Mouse (Mus musculus) stomach, embryonic 16.5 days (tissue): ENCODE data around the gene Ttc16. TPM values are rescaled to one million over a fixed set of nuclear protein-coding genes. Genes with fewer than 3 reads are reported as not detected.

Source experiments
- ATAC-seq: fragments of 200-750 bp; cut with Nextera tagmentation; 2 replicates; pipeline ENCODE4 v1.8.0; 2017; ENCODE audit warnings: moderate number of reproducible peaks, moderate TSS enrichment; ENCODE audit not compliant: insufficient read depth, low FRiP score
- H3K27ac ChIP-seq: fragments of 300-500 bp; sonication (generic); 2 replicates; pipeline ENCODE4 v1.5.1; 2014; ENCODE audit warnings: low read length
- H3K27me3 ChIP-seq: fragments of 300-500 bp; sonication (generic); 2 replicates; pipeline ENCODE4 v1.6.1; 2014; ENCODE audit warnings: low read length, control low read depth, mixed read lengths; ENCODE audit not compliant: control insufficient read depth, insufficient read depth
- H3K36me3 ChIP-seq: fragments of 300-500 bp; sonication (generic); 2 replicates; pipeline ENCODE4 v1.6.1; 2014; ENCODE audit warnings: low read length; ENCODE audit not compliant: control insufficient read depth, insufficient read depth
- H3K4me1 ChIP-seq: fragments of 300-500 bp; sonication (generic); 2 replicates; pipeline ENCODE4 v1.6.1; 2014; ENCODE audit warnings: low read length, control low read depth, mixed read lengths; ENCODE audit not compliant: control insufficient read depth, insufficient read depth
- H3K4me2 ChIP-seq: fragments of 300-500 bp; sonication (generic); 2 replicates; pipeline ENCODE4 v1.6.1; 2014; ENCODE audit warnings: low read depth, low read length, mixed read lengths
- H3K4me3 ChIP-seq: fragments of 300-500 bp; sonication (generic); replicated peaks from 2 replicates; pipeline ENCODE4 v1.5.1; 2014; ENCODE audit warnings: mild to moderate bottlenecking, low read length
- H3K9ac ChIP-seq: fragments of 300-500 bp; sonication (generic); 2 replicates; pipeline ENCODE4 v1.6.1; 2014; ENCODE audit warnings: low read length
- H3K9me3 ChIP-seq: fragments of 300-500 bp; sonication (generic); replicated peaks from 2 replicates; pipeline ENCODE4 v1.6.1; 2016; ENCODE audit warnings: low read length, control low read depth; ENCODE audit not compliant: control insufficient read depth
- WGBS: fragments of 180-500 bp; shearing (Covaris S2); extraction: QIAGEN DNeasy Blood & Tissue Kit; methylation state at CpG from one replicate; pipeline ENCODE4 v1.1.7; 2014; 5-methylcytosine and 5-hydroxymethylcytosine counted together
- polyA plus RNA-seq: library from polyadenylated mRNA; unstranded; fragments of >200 nt; fragmentation: Nextera tagmentation; extraction: Ambion mirVana; gene quantifications from 2 replicates; pipeline ENCODE4 v1.2.1, GENCODE M21; 2015

The Ttc16 gene
- polyA plus RNA-seq, 1 experiment from 2014 or later, result 0.21 TPM

DNA sequence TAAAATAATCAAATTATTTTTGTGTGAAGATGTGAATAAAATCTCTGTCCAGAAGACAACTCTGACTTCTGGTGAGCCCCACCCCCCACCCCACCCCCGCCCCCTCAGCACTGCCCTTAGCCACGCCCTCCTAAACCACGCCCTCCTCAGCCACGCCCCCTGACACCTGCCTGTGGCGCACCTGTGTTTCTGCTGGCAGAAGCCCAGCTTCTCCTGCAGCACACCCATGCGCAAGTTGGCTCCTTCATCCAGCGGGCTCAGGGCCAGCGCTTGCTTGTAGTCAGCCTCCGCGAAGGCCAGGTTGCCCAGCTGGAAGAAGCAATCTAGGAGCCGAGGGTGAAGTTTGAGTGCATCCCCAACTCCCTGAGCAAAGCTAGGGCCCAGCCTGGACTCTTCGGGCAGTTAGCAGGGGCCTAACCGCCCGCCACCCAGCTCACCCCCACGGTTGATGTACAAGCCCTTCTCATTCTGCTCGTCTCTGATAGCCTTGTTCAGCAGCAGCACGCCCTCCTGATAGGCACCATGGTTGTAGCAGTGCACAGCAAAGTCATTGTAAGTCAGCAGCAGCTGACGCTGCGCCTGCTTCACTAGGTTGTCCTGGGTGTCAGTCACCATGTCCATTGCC is 6.7 kb downstream of the Ttc16 start:
- 43% methylated on average over 19 of the region's 19 CpGs for WGBS
- Histone ChIP-seq H3K9me3 (no peaks in the 10 kb centered on the region), H3K27ac (no peak overlapping the region), H3K4me2 (no peak overlapping the region), H3K36me3 (no peaks in the 10 kb centered on the region), H3K4me3 (no peak overlapping the region), H3K27me3 (no peaks in the 10 kb centered on the region), H3K9ac (no peak overlapping the region), H3K4me1 (peaks cover 5% of the 10 kb centered on the region; the same call in 1 of the 2 replicates)
- no peak for ATAC-seq

DNA sequence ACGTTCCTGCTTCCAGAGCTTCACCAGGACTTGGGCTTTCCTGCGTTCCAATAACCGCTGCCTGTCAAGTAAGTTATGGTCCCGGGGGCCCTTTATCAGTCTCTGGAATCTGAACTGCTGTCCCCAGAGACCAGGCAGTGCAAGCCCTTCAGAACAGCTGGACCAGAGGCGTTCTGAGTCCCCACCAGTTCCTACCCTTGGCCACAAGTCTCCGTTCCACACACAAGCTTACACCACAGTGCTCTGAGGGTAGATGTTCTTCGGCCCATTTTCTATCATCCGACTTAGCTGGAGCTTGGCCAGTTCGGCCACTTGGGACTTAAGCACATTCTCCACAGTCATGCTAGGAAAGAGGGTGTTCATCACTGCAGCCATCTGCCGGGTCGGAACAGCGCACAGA is 8.2 kb downstream of the Ttc16 start:
- no peaks in the 10 kb centered on the region for H3K36me3 ChIP-seq
- peaks cover 5% of the 10 kb centered on the region; the same call in 1 of the 2 replicates for H3K4me1 ChIP-seq
- H3K4me3 ChIP-seq, result no peak overlapping the region
- 69% methylated on average over 12 of the region's 12 CpGs for WGBS
- no peak for ATAC-seq
- H3K9ac ChIP-seq, result no peak overlapping the region
- no peaks in the 10 kb centered on the region for H3K9me3 ChIP-seq
- H3K27ac ChIP-seq, result no peak overlapping the region
- no peaks in the 10 kb centered on the region for H3K27me3 ChIP-seq
- no peak overlapping the region for H3K4me2 ChIP-seq

DNA sequence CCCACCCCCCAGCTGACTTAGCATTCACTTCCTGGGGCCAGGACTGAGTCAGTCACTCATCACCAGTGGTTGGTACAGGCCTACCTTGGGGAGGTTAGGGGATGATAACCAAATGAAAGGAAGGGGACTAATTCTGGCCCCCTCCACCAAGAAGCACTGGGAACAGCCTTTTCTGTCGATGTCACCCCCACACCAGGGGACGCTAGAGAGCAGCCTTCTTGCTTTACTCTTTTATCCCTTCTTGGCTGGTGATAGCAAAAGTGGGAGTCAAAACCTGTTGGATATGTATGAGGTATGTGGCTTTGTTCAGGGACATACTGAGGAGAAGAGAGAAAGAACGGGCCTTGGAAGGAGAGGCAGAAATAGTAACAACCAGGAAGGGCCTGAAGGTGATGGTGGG is 12.1 kb downstream of the Ttc16 start:
- Histone ChIP-seq H3K9ac (no peak overlapping the region), H3K9me3 (no peaks in the 10 kb centered on the region), H3K4me2 (no peak overlapping the region), H3K27me3 (no peaks in the 10 kb centered on the region), H3K27ac (no peak overlapping the region), H3K36me3 (no peaks in the 10 kb centered on the region), H3K4me1 (no peaks in the 10 kb centered on the region), H3K4me3 (no peak overlapping the region)
- WGBS, result 76% methylated on average over 3 of the region's 3 CpGs
- ATAC-seq, result no peak

DNA sequence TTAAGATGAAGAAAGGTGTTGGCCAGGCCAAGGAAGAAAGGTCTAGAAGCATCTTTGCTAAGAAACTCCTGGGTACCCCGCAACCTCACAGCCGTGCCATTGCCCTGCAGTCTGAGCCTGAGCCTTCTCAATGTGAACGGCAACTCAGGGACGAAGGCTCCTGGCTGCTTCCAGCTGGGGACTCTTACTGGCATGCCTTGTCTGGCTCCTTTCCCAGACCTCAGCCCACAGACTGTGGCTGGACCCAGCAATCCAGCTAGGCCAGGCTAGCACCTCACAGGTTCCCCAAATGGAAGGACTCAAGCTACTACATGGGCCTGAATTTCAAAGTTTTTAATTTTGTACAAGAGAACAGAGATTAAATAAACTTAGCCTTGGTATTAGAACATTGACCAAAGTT is 13.6 kb downstream of the Ttc16 start:
- Histone ChIP-seq H3K27me3 (no peaks in the 10 kb centered on the region), H3K9me3 (no peaks in the 10 kb centered on the region), H3K36me3 (no peaks in the 10 kb centered on the region), H3K27ac (no peak overlapping the region), H3K4me3 (no peak overlapping the region), H3K4me2 (no peak overlapping the region), H3K4me1 (peaks cover 3% of the 10 kb centered on the region; the same call in 1 of the 2 replicates), H3K9ac (no peak overlapping the region)
- no peak for ATAC-seq
- WGBS, result 89% methylated on average over 4 of the region's 4 CpGs

DNA sequence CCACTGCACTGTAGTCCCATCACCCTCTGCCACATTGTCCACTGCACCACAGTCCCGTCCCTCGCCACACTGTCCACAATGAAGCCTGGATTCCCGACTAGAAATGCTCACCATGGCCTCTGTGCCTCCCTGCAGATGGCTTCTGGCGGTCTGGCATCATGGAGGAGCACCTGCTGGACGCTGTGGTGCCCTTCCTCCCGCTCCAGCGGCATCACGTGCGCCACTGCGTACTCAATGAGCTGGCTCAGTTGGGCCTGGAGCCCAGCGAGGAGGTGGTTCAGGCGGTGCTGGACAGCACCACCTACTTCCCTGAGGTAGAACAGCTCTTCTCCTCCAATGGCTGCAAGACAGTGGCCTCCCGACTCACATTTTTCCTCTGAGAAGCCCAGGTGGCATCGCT is 14.1 kb downstream of the Ttc16 start:
- H3K9me3 ChIP-seq, result no peaks in the 10 kb centered on the region
- no peaks in the 10 kb centered on the region for H3K36me3 ChIP-seq
- H3K27ac ChIP-seq, result no peak overlapping the region
- no peak overlapping the region for H3K9ac ChIP-seq
- H3K4me2 ChIP-seq, result no peak overlapping the region
- H3K27me3 ChIP-seq, result no peaks in the 10 kb centered on the region
- no peak overlapping the region for H3K4me3 ChIP-seq
- no peak for ATAC-seq
- 89% methylated on average over 14 of the region's 14 CpGs for WGBS
- H3K4me1 ChIP-seq, result peaks cover 3% of the 10 kb centered on the region; the same call in 1 of the 2 replicates

DNA sequence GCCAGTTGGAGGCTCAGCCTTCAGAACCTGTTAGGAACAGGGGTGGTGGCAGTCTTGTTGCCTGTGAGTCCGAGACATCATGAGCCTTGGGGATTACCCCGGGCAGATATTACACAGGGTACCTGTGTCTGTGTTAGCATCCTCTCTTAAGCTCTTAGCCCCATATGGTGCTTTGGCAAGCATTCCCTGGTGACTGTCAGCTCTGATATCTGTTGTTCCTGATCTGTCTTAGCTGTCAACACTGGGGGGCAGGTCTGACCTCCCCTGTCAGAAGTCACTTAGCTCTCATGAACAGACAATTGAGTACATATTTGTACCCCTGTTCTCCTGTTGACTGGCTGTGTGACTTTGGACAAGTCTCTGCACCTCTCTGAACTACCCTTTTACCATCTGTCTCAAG is 16.4 kb downstream of the Ttc16 start:
- WGBS, result 86% methylated on average over 2 of the region's 2 CpGs

DNA sequence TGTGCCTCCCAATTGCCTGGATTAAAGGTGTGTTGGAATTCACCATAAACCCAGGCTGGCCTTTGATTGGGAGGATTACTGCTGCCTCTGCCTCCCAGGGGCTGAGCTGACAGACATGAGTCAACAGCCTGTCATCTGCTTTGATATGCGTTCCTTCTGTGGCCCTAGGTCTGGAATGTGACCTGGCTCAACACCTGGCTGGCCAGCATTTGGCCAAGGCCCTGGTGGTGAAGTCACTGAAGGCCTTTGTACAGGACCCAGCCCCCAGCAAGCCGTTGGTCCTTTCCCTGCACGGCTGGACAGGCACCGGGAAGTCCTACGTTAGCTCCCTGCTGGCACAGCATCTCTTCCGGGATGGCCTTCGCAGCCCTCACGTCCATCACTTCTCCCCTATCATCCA is 16.9 kb downstream of the Ttc16 start:
- Histone ChIP-seq H3K9ac (no peak overlapping the region), H3K4me3 (no peak overlapping the region), H3K27me3 (no peaks in the 10 kb centered on the region), H3K9me3 (no peaks in the 10 kb centered on the region), H3K36me3 (no peaks in the 10 kb centered on the region), H3K4me2 (no peak overlapping the region), H3K27ac (no peak overlapping the region), H3K4me1 (peaks cover 3% of the 10 kb centered on the region; the same call in 1 of the 2 replicates)
- ATAC-seq, result no peak
- 56% methylated on average over 8 of the region's 8 CpGs for WGBS

More for the DNA sequence above, 16.4 kb downstream of the Ttc16 start:
- no peak overlapping the region for H3K4me2 ChIP-seq
- ATAC-seq, result no peak
- H3K36me3 ChIP-seq, result no peaks in the 10 kb centered on the region
- H3K9me3 ChIP-seq, result no peaks in the 10 kb centered on the region
- no peak overlapping the region for H3K27ac ChIP-seq
- no peaks in the 10 kb centered on the region for H3K27me3 ChIP-seq
- H3K4me1 ChIP-seq, result peaks cover 3% of the 10 kb centered on the region; the same call in 1 of the 2 replicates
- no peak overlapping the region for H3K9ac ChIP-seq
- H3K4me3 ChIP-seq, result no peak overlapping the region

DNA sequence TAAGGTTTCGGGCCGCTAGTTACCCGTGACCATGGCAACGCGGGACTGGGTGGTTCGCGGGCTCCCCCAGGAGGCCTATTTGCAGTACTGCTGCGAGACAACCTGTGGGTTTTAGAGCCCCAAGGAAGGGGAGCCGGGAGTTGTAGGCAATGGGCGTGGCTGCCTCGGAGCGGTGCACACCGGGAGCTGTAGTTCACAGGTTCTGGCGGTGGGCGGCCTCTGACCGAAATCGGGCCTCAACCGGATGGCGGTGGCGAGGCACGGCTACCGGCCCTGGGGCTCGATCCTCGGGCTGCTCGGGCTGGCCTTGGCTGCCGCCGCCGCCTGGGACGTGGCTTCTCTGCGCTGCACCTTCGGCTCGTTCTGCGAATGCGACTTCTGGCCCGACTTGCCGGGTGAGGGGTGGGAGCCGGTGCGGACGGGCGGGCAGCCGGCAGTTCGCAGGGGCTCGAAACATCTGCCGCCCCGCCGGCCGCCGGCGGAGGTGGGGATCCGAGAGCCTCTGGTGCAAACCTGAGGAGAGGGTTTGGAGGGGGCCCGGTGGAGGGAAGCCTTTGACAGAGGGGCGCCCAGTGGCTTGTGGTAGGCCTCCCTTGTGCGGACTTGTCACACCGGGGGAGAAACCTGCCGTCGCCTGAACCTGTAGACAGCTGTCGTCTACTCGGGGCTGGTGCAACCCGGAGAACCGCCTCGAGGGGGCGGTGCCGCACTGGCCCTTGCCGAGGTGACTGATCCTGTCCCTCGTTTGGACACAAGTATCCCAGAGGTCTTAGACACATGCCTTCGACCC is 18.2 kb downstream of the Ttc16 start, which contains the start of gene Tor2a:
TSS of gene Tor2a (plus strand) at position 179 of the 790 bp plus-strand sequence.
- peak within 1 kb of the TSS; percentile 56 for H3K4me2 ChIP-seq
- peaks cover 3% of the 10 kb centered on the region; the same call in 1 of the 2 replicates for H3K4me1 ChIP-seq
- H3K4me3 ChIP-seq, result peak within 1 kb of the TSS; percentile 72

DNA sequence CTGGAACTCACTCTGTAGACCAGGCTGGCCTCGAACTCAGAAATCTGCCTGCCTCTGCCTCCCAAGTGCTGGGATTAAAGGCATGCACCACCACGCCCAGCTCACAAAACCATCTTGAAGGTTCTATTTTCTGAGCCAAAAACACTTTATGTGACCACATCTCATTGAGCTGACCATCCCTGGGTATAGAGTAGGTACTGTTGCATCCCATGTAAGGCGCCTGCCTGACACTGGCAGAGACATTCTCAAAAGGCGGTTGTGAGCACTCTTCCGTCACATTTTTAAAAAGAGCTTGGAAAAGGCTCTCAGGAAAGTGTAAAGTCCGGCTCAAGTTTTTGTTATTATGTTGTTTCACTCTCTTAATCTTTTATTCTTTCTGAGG is 18.8 kb downstream of the Ttc16 start:
- peak; percentile 5; the same call in 1 of the 2 replicates for ATAC-seq
- H3K9me3 ChIP-seq, result no peaks in the 10 kb centered on the region
- peaks cover 3% of the 10 kb centered on the region; the same call in 1 of the 2 replicates for H3K4me1 ChIP-seq
- H3K4me2 ChIP-seq, result no peak overlapping the region
- no peaks in the 10 kb centered on the region for H3K36me3 ChIP-seq
- no peak overlapping the region for H3K4me3 ChIP-seq
- H3K27ac ChIP-seq, result no peak overlapping the region
- H3K9ac ChIP-seq, result no peak overlapping the region
- WGBS, result 37% methylated on average over 6 of the region's 6 CpGs
- H3K27me3 ChIP-seq, result no peaks in the 10 kb centered on the region

More for the DNA sequence above, 18.2 kb downstream of the Ttc16 start, which contains the start of gene Tor2a:
- Histone ChIP-seq H3K27ac (peak within 1 kb of the TSS; percentile 90), H3K9ac (peak within 1 kb of the TSS; percentile 89), H3K36me3 (no peaks in the 10 kb centered on the region), H3K27me3 (no peaks in the 10 kb centered on the region), H3K9me3 (no peaks in the 10 kb centered on the region)
- ATAC-seq, result peak; percentile 96
- WGBS, result under 1% methylated on average over 66 of the region's 66 CpGs
